Mouse (Mus musculus): ENCODE results near the gene Prr36.
A peak's percentile ranks its signal among the peaks of the same experiment; 100 is the strongest.
"Not testable (repeated sequence)": the region's sequence is repeated elsewhere in the genome, so short reads cannot be mapped to it uniquely, and the experiment has no call there.

The Prr36 gene

DNA sequence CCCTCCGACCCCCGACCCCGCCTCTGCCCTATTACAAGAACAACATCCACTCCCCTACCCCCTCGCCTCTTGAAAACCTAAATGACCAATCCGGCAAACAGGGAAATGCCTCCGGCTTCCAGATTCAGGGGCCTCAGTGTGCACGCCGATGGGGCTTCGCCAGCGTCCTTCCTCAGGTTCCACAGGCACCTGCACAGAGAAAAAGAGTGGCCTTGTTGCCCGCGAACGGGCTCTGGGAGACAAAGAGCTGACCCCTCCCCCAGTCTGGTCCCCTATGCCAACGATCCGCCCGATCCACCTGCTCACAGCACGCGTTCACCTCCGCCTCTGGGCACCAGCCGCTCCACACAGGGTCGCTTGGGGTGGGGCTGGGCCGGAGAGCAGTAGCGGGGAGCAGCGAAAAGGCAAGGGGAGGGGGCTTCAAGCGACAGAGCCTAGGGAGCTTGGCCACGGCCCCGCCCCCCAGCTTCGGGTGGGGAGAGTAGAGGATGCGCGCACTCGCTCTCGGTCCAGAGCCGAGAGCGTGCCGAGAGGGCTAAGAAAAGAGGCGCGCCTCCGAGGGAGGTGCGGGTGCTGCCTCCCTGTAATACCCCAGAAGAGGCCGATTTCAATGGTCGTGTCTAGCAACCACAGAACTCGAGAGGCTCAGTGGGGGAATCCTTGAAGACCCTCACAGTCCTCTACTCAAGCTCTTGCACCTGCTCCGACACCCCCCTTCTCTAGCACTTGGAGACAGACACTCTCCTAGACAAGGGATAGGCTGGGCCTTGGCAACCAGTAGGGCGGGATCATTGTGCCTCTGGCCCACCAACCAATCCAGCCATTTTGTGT lies at the start of gene Prr36:
Prr36 (minus strand) TSS at position 669 of the 831 bp plus-strand sequence.
- peak; percentile 94 to 95 for DNase-seq

DNA sequence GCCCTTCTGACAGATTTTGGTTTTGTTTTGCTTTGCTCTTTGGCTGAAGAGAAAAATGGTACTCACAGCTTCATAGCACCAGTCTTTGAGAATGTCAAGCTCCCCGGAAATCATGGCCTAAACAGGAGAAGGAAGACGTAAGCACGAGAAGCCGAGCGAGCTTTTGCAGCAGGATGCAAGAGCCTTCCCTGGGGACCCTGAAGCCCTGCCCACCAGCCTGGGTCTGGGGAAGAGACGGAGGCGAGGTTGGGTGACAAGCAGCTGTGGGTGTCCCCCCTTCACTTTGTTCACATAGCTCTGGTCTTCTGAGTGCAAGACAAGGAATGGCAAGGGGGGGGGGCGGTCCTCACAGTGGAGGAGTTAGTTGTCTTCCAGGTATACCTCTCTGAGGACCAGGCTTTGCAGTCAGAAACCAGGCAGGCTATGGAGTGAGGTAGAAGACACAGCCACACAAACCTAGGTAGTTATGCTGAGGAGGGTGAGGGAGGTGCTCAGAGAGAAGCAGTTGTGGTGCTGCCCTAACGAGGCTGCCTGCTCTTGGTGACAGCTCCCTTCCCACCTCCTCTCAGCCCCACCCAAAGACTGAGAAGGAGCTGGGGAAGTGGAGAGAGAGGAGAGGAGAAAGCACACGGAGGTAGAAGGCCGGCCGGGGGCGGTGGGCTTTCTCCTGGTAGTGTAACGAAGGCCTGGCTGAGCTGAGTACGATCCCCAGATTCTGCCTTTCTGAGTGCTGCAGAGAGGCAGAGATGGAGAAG lies 48.1 kb upstream of the Prr36 start:
- DNase-seq: no peak

DNA sequence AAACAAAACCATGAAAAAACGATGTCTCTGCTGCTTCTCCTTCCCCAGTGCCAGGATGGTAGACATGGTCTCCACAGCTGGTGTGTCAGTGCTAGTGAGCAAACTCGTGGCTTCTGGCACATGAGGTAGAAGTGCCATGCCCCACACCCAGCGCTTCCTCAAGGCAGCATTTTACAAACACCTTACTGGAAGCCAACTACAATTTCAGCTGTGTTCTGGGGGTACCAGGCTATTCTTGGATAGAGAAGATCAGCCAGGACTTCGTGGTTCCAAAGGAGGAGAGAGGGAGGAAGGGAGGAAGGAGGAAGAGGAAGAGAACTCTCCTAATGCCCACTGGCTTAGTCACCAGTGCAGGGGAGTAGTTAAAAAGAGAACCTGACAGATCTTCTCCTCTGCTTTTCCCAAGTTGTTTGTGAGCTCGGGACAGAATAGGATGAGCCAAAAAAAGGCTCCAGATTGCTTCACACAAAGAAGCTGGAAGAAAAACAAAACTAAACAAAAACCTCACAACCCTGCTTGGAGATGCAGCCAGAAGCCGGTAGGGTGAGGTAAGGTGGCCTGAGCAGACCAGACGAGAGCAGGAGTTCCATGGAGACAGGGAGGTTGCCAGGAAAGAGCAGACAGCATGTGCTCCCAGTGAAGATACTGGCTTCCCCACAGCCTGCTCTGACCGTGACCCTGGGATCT lies 46.0 kb upstream of the Prr36 start:
- no peak for DNase-seq

DNA sequence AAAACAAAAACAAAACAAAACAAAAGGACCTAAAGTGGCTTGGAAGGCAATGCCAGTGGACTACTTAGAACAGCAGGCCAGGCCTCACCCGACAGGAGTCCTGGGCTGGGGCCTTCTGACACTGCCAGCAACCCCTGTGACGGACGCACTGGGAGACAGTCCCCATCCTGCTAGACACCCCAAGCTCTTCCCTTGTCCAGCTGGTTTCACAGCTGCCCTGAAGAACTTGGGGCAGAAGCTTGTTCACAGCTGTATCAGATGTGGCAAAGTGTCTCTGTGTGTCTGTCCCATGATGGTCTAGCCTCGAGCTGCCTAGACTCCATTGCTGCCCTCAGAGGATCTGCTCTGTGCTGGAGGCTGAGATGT lies 42.5 kb upstream of the Prr36 start:
- DNase-seq: no peak

DNA sequence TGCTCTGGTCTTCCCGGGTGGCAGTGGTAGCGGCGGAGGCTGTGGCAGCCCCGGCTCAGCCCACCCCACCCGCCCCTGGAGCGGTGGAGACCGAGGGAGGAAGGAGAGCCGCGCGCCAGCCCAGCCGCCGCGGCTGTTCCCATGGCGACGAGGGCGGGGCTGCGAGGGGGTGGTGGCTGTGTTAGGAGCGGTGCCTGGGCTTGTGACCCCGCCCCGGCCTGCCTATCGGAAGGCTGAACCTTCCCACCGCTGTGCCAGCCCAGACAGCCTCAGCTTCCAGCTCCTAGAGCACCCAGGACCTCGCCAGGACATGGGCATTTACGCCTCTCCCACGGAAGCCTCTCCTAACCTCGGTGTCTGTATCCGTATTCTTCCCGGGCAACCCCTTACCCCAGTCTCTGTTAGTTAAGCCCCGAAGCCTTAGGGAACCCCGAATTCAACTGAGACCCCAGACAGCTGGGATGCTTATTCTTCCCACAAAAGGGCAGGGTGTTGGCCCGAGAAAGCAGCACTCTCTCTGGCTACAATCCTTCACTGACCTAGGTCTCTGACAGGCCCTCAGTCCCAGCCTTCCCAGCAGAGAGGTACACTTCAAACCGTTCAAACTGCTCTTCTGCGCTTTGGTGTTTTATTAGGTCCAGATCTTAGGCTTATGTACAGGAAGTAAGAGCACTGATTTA lies 42.0 kb upstream of the Prr36 start, which contains the start of gene Ctxn1:
Ctxn1 (minus strand) TSS at position 150 of the 680 bp plus-strand sequence.
- DNase-seq: peak; percentile 96 to 99

DNA sequence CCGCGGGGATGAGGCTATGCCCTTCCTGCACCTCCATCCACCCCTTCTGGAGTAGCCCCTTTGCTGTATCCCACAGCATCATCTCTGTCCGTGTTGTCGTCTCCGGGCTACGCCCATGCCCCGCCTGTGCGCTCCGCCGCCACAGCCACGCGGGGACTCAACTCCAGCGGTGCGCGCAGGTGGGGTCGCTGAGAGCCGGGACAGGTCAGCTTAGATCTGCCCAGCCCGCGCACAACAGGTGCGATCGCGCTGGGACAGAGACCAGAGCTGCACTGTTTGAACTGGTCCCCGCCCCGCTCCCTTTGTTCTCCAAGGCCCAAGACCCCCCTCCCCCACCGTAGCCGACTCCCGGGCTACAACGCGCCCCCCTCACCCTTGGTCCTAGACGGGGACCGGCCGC lies 41.4 kb upstream of the Prr36 start:
- peak in 1 of 2 experiments; percentile 86 for DNase-seq

DNA sequence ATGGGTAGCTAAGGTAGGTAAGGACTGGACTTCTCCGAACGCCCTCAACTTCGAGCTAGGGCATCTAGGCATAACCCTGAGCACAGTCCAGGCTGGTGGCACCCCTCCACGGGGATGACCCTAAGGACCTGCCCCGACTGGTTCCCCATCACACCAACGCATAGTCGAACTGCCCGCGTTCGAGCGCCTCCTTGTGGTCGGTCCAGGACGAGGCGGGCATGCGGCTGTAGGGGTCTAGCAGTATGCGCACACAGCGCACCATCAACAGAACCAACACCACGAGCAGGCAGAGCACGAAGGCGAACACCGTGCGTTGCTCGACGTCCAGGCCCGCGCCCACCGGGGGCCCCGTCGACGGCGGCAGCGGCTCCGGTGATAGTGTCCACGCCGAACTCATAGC lies 41.0 kb upstream of the Prr36 start:
- peak; percentile 93 to 94 for DNase-seq

DNA sequence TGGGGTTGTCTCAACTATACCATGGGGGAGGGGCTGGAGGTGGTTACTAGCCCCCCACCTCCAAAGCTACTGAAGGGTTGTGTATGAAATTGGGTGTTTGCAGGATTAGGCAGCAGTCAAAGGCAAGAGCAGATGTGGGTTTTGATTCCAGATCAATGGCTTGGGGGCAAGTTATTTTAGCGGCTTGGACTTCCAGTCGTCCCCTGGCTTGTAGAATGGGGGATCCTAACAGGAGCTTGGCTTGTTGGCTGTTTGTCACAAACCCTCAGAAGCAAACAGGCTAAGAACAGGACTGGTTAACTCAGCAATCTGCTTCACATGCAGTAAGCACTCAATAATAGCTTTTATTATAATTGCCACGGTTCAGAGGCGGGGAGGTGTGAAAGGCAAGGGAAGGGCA lies 40.1 kb upstream of the Prr36 start:
- DNase-seq: no peak

DNA sequence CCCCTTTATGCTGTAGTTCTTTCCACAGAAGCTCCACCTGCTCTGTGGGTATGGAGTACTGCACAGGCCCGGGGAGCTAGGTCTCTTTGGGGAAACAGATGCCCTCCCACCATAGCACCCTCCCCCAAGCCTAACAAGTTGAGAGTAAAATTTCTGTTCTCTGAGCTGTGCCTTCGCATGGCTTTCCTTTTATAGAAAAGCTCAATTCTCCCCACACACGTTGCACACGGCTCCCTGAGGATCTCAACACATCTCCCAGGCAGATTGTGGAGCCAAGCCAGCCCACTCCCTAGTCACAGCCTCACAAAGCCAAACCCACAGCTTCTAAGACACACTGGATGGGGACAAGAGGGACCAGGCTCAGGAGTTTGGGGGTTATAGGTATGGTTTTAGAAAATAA lies 39.7 kb upstream of the Prr36 start:
- DNase-seq: no peak

DNA sequence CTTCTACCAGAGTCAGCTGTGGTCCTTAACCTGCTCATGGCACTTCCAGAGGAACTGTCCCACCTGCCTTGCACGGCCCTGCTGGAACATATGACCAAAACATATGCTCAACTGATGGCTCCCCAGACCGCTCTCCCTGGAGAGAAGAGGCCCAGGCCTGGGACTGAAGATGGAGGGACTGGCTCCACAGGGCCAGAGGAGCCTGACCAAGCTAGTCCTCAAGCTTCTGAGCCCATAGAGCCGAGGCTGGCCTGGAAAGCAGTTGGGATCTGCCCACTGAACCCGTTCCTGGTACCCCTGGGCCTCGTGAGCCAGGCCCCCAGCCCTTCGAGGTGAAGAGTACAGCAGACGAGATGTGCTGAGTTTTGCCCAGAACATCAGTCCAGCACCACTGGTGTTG lies 38.2 kb upstream of the Prr36 start:
- DNase-seq: not testable (repeated sequence)

DNA sequence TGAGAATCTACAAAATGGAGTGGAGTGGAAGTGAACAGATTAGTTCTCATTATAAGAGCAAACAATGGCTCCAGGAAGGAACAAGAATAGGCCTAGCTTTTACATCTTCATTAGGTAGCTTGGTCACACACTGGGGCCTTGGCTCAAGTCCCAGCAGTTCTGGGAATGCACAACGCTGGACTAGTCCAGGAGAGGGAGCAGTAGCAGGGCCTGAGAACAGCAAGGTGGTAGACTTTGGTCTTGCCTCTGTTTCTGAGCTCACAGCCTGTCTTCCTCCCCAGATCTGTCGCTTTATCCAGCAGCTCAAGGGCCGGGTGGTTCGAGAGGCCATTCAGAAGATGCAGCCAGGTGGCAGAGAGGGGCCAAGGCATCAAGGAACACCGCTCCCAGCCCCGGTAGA lies 36.7 kb upstream of the Prr36 start:
- DNase-seq: peak; percentile 94 to 95

DNA sequence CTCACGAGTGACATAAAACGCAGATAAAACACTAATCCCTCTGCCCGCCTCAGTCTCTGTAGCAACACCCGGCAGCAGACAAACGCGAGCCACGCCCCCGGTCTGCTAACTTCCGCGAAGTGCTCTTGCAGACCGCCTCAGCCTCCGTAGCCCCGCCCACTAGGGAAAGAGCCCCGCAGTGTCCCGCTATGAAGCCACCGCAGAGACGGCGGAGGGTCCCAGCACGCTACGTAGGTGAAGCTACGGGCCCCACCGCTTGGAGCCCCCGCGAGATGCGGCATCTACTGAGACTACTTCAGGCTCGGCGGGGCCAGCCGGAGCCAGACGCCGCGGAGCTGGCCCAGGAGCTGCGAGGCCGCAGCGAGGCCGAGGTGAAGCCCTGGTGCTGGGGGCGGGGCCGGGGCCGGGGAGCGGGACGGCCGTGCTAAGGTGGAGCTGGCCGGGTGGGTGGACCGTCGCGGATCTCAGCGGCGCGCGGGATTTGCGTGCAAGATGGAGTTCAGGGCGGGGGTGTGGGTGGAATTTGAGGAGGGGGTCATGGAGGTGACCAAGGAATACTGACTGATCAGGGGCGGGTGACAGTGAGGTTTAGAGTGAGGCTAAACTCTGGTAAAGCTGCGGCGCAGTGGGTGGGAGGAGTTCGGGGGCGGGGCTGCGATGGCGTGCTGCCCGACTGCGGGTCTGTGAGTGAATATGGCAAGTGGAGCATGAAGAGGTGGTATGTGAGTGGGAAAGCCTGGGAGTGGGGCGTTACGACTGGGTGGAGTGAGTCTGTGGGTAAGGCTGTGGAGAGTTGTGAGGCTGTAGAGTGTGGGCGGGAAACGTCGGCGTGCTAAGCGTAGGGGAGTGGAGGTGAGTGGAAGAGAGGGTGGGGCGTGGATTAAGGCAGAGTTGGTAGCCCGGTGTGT lies 35.9 kb upstream of the Prr36 start, which contains the start of gene Snapc2:
Snapc2 (plus strand) TSS at position 147 of the 908 bp plus-strand sequence.
- peak; percentile 98 for DNase-seq

DNA sequence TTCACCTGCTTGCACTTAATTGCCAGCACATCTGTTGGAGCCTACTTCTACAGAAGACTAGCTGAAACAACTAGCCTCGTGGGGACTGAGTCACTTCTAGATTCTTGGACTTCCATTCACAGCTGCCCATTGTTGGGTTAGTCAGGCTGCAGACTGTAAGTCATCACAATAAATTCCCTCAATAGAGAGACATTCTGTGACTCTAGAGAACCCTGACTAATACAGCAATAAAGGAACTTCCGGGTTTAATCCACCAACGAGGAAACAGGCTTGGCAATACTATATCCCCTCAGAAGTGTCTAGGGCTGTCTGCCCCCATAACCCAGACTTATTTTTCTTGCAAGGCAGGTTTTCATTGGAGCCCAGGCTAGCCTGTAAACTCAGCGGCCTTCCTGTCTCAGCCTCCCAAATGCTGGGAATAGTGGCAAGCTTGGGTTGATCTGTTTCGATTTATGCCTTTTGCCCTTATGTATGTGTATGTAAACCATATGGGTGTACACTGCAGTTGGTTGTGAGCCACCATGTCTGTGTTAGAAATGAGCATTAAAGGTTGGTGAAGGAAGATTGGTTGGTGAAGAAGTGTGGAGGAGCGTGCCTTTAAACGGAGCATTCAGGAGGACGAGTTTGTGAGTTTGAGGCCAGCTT lies 35.0 kb upstream of the Prr36 start:
- DNase-seq: no peak

DNA sequence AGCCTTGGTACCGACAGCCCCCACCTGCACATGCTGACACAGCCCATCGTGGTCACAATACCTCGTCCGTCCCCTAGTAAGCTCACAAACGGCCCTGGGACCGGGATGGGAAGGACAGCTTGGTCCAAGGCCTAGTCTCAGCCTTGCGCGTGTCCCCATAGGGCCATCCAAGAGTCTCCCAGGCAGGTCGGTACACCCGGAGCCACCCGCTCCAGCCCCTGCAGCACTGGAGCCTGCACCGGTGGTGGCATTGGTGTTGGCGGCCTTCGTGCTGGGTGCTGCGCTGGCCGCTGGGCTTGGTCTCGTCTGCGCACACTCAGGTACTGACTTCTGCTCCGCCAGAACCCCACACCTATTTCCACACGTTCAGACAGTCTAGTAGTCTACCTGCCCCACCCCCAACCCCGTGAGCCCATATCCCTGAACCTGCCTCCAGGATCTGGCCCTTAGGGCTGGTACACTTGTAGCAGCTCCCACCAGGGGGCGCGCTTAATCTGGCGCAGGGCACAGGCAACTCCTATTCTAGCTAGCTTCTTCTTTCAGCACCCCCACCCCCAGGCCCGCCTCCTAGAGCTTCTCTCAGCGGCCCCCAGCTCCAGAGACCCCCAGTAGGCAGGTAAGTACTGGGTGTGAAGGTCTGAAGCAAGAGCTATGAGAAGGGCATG lies 33.2 kb upstream of the Prr36 start:
- peak; percentile 93 to 95 for DNase-seq

DNA sequence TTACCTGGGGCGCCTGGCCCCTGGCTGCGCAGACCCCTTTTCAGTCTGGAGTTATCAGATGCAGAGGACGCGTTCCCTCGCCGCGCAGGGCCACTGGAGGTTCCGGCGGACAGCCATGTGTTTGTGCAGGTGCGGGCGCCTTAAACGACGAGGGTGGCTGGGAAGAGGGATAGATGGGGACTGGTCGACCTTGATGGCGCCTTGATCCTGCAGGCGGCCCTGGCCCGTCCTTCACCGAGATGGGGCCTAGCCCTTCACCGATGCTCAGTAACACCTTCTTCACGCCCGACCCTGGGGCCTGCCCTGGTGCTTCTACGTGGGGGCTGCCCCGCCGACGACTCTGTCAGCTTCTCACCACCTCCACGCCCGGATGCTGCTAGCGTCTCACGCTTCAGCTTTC lies 32.0 kb upstream of the Prr36 start:
- DNase-seq: no peak

DNA sequence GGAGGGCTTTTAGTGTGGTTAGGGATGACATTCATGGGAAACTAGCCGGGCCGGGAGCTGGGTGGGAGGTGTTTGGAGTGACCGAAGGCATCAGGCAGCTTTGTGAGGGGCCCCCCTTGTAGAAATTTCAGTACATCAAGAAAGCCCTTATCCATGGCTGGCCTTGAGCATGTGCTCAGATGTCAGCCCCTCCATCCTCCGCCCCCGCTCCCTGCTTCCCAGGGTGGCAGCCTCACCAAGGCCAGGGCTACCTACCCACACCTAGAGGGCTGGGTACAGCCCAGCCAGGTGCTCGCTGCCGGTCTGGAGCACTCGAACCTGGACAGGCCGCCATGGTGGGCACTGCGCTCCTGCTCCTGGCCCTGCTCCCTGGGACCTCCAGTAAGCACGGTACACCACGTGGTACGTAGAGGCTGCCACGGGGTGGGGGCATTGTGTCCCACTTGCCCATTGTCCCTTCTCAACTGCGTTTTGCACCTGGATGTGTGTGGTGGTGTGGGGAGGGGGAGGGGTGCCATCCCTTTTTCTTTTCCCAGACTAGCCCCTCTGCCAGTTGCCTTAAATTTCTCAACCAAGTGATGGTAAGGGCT lies 30.8 kb upstream of the Prr36 start, which contains the start of gene Tgfbr3l:
Tgfbr3l (plus strand) TSS at position 264 of the 590 bp plus-strand sequence.
- DNase-seq: no peak

DNA sequence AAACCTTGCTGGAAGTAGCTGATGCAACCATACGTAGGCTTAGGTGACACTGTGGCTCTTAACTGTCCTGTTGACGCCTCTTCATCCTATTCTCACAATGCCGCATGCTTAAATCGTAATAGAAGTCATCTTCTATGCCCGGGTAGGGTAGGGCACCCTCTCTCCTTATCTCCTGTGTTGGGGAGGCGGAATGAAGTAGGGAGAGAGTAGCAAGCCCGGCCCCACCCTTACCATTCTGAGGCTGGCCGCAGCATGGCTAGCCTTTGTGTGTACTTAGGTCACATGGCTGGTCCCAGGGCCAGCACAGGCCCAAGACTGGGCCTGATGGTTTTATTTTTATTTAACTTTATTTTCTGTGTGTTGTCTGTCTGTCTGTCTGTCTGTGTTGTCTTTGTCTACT lies 30.0 kb upstream of the Prr36 start:
- no peak for DNase-seq

DNA sequence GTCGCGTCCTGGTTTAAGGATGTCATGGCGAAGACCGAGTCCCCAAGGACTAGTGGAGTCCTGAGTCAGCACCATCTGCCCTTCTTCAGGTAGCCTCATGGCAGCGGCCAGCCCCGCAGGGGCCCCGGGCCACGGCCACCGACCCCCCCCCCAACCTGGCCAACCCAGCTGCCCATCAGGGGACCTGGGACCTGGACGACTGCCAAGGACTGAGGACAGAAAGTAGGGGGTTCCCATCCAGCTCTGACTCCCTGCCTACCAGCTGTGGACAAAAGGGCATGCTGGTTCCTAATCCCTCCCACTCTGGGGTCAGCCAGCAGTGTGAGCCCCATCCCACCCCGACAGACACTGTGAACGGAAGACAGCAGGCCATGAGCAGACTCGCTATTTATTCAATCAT lies 28.5 kb upstream of the Prr36 start:
- DNase-seq: peak in 1 of 2 experiments; percentile 50

DNA sequence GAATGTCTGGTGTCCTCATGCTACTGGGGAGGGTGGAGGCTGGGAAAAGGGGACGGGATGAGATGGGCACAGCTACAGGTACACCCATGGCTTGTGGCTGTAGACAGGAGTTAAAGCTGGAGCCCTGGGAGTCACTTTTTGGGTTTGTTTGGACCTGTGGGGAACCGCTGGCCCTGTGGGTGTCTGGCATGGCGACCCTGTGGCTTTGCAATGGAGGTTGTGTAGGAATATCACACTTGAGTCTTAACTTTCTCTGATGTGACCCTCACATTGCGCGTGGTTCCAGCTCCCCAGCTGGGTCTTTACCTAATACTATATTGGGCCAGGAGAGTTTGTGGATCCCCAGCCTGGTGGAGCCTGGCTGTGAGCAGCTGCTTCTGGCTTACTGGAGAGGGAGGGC lies 27.8 kb upstream of the Prr36 start:
- DNase-seq: no peak
